Mouse (Mus musculus): Measurements from ENCODE around the gene Enpp7. TPM values are rescaled to one million over a fixed set of nuclear protein-coding genes. Genes with fewer than 3 reads are reported as not detected.
A peak's percentile ranks its signal among the peaks of the same experiment; 100 is the strongest.

Gene Enpp7
- polyA plus RNA-seq, 1 experiment from 2014 or later: not detected

- Histone ChIP-seq H3K36me3 (ENCODE audit: inconsistent target) (no peaks in the 10 kb centered on the region), H3K79me2 (ENCODE audit: inconsistent target) (no peaks in the 10 kb centered on the region), H3K27ac (no peak overlapping the region), H3K4me3 (ENCODE audit: inconsistent target) (no peak overlapping the region)
- 72% methylated on average over 21 of the region's 21 CpGs for whole genome bisulfite sequencing (ENCODE audit: missing documents)
These were observed 19.8 kb downstream of the Enpp7 start for GRCm38 (mm10) chr11:119007461-119008456.

DNA sequence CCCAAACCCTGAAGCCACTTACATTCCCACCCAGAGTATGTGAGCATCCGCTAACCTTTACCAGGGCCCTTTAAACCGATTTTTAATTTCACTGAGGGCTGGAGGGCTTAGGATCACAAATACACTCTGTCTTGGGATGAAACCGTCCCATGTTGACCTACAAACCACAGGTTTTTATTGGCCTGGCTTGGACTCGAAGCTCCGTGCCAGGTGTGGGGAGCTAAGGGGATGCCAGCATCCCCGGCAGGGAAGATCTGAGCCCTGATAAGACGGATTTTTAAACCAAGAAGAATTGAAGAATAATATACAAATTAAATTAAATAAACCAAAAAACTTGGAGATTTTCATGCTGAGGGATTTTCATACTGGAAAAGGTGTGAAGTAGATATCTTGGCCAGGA is 26.5 kb downstream of the Enpp7 start:
- no peak overlapping the region for H3K4me3 ChIP-seq (ENCODE audit: inconsistent target)
- 89% methylated on average over 7 of the region's 7 CpGs for WGBS (ENCODE audit: missing documents)
- no peak overlapping the region for H3K27ac ChIP-seq
- H3K79me2 ChIP-seq (ENCODE audit: inconsistent target): no peaks in the 10 kb centered on the region
- H3K36me3 ChIP-seq (ENCODE audit: inconsistent target): no peaks in the 10 kb centered on the region

DNA sequence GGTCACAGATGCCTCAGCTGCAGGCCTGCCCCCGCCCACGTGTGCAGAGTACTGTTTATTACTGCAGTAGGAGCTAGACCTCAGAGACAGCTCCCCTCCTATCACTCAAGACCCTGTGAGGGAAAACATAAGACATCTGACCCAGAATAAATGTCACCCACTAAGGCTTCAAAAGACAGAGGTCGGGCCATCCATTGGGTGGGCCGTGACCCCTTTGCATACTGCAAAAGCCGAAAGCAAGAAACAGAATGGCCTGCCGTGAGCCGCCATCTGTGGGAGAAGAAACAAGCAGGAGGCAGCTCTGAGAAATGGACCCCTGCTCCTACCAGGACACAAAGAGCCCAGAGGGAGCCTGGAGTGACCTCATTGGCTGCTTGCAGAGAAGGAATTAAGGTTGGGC is 29.5 kb downstream of the Enpp7 start:
- no peak overlapping the region for H3K27ac ChIP-seq
- no peaks in the 10 kb centered on the region for H3K79me2 ChIP-seq (ENCODE audit: inconsistent target)
- H3K36me3 ChIP-seq (ENCODE audit: inconsistent target): no peaks in the 10 kb centered on the region
- no peak overlapping the region for H3K4me3 ChIP-seq (ENCODE audit: inconsistent target)
- 97% methylated on average over 7 of the region's 7 CpGs for WGBS (ENCODE audit: missing documents)

GRCm38 (mm10) chr11:119021180-119021579 is 33.2 kb downstream of the Enpp7 start:
- H3K36me3 ChIP-seq (ENCODE audit: inconsistent target): no peaks in the 10 kb centered on the region
- H3K79me2 ChIP-seq (ENCODE audit: inconsistent target): no peaks in the 10 kb centered on the region
- 93% methylated on average over 7 of the region's 7 CpGs for WGBS (ENCODE audit: missing documents)
- H3K4me3 ChIP-seq (ENCODE audit: inconsistent target): no peak overlapping the region
- no peak overlapping the region for H3K27ac ChIP-seq

DNA sequence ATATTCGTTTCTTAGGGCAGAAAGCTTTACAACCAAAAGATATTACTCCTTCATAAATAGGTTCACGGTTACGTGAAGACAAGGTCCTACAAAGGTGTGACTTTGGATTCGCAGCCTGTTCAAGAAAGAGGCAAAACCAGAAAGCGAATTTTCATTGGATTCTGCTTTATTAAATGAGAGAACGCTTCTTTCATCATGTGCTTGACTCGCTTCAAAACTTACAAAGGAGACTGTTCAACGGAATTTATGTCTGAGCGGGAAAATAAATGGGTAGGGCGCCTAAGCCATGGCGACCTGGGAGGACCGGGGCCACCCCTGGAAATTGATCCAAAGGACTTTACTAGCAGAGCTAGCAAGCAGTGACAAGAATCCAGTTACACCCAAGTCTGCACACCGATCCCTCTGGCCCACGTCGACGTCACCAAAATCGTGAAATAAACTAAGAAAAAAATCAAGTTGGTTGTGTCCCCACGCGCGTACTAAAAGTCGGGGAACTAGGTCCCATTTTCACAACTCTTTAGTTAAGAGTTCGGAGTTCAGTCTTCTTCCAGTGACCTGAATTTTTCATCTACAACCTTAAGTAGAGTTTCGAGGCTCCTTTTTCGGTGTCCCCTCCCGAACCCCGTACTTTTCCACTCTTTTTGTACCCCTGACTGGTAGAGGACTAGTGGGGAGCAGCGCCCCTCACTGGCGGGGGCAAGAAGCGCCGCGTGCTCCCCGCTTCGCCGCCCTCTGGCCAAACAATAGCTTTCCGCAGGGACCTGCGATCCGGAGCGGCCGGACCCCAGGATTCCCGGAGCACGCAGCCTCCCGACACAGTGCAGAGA is 34.3 kb downstream of the Enpp7 start:
- 9% methylated on average over 37 of the region's 42 CpGs for WGBS (ENCODE audit: missing documents)
- H3K27ac ChIP-seq: no peak overlapping the region
- no peaks in the 10 kb centered on the region for H3K36me3 ChIP-seq (ENCODE audit: inconsistent target)
- H3K4me3 ChIP-seq (ENCODE audit: inconsistent target): no peak overlapping the region
- H3K79me2 ChIP-seq (ENCODE audit: inconsistent target): no peaks in the 10 kb centered on the region

DNA sequence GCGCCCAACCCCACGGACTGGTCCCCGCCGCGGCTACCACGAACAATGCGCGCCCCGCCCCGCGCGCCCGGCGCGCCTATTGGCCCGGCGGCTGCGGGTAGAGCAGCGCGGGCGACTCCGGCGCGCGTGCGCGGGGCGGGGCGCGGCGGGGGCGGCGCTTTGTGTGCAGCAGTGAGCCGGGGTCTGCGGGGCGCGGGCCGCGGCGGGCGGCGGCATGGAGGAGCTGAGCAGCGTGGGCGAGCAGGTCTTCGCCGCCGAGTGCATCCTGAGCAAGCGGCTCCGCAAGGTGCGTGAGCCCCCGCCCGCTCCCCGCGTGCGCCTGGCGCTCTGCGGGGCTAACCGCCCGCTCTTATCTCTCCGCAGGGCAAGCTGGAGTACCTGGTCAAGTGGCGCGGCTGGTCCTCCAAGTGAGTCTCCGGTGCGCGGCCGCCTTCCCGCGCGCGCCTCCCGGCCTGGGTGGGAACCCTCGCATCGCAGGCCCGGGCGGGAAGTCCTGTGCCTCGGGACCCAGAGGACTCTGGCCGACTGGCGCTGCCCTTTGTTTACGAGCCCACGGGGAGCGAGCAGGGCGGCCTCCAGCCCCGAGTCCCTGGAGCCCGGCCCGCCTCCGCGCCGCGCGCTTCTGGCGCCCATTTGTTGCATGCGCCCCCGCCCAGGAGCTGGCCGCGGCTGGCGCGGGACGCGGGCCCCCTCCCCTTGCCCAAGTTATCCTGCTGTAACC is 35.1 kb downstream of the Enpp7 start, which contains the start of gene Cbx2:
TSS of gene Cbx2 (plus strand) at position 68 of the 721 bp plus-strand sequence.
- no peaks in the 10 kb centered on the region for H3K79me2 ChIP-seq (ENCODE audit: inconsistent target)
- peak within 1 kb of the TSS; percentile 15; the same call in 1 of the 2 replicates for H3K4me3 ChIP-seq (ENCODE audit: inconsistent target)
- H3K27ac ChIP-seq: no peak within 1 kb of the TSS
- no peaks in the 10 kb centered on the region for H3K36me3 ChIP-seq (ENCODE audit: inconsistent target)
- under 1% methylated on average over 96 of the region's 99 CpGs for WGBS (ENCODE audit: missing documents)

DNA sequence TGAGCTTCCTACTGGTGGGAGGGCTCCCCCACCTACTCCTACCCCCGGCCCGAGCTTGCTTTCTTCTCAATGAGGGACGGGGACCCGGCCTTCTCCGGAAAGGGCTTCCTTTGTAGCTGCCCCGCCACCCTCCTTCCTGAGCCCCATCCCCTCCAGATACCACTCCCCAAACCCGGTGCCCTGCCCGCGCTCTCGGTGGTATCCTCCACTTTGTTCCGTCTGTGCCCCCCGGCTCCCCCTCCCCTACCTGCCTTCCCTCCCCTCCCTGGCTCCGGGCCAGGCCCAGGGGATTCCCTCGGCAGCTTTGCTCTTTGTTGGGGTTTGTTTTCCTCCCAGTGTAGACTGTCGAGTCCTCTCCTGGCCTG is 35.6 kb downstream of the Enpp7 start:
- Histone ChIP-seq H3K27ac (no peak overlapping the region), H3K4me3 (ENCODE audit: inconsistent target) (peak overlapping the region; percentile 15; the same call in 1 of the 2 replicates), H3K36me3 (ENCODE audit: inconsistent target) (no peaks in the 10 kb centered on the region), H3K79me2 (ENCODE audit: inconsistent target) (no peaks in the 10 kb centered on the region)
- 5% methylated on average over 9 of the region's 15 CpGs for WGBS (ENCODE audit: missing documents)

- Histone ChIP-seq H3K36me3 (ENCODE audit: inconsistent target) (no peaks in the 10 kb centered on the region), H3K4me3 (ENCODE audit: inconsistent target) (no peak overlapping the region; the same call in 1 of the 2 replicates), H3K79me2 (ENCODE audit: inconsistent target) (no peaks in the 10 kb centered on the region), H3K27ac (no peak overlapping the region)
- 4% methylated on average over 7 of the region's 7 CpGs for WGBS (ENCODE audit: missing documents)
These were observed 36.3 kb downstream of the Enpp7 start for GRCm38 (mm10) chr11:119024260-119024659.

DNA sequence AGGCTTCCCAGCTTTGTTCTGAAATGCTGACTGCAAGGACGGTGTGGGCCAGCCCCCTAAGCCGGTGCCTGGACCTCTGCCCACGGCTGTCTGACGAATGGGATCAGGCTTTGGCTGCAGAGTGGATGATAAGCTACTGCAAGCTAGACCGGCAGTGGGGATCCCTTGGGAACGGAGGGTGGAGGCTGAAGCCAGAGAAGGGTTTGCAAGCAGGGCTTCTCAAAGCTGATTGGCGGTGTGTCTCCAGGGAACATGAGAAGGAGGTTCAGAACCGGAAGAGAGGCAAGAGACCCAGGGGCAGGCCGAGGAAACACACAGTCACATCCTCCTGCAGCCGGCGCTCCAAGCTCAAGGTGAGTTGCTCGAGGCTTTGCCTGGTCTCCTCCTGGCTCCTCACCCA is 38.2 kb downstream of the Enpp7 start:
- Histone ChIP-seq H3K27ac (no peak overlapping the region), H3K36me3 (ENCODE audit: inconsistent target) (no peaks in the 10 kb centered on the region), H3K79me2 (ENCODE audit: inconsistent target) (no peaks in the 10 kb centered on the region), H3K4me3 (ENCODE audit: inconsistent target) (no peak overlapping the region)
- 95% methylated on average over 12 of the region's 12 CpGs for WGBS (ENCODE audit: missing documents)

- Histone ChIP-seq H3K79me2 (ENCODE audit: inconsistent target) (no peaks in the 10 kb centered on the region), H3K36me3 (ENCODE audit: inconsistent target) (peaks cover 6% of the 10 kb centered on the region; the same call in 1 of the 2 replicates), H3K27ac (no peak overlapping the region), H3K4me3 (ENCODE audit: inconsistent target) (no peak overlapping the region)
- 3% methylated on average over 26 of the region's 26 CpGs for WGBS (ENCODE audit: missing documents)
These were observed 46.0 kb downstream of the Enpp7 start for GRCm38 (mm10) chr11:119033874-119034558.

GRCm38 (mm10) chr11:119034635-119035034 is 46.6 kb downstream of the Enpp7 start:
- no peak overlapping the region for H3K27ac ChIP-seq
- 22% methylated on average over 18 of the region's 19 CpGs for WGBS (ENCODE audit: missing documents)
- H3K79me2 ChIP-seq (ENCODE audit: inconsistent target): no peaks in the 10 kb centered on the region
- peaks cover 6% of the 10 kb centered on the region; the same call in 1 of the 2 replicates for H3K36me3 ChIP-seq (ENCODE audit: inconsistent target)
- no peak overlapping the region for H3K4me3 ChIP-seq (ENCODE audit: inconsistent target)

DNA sequence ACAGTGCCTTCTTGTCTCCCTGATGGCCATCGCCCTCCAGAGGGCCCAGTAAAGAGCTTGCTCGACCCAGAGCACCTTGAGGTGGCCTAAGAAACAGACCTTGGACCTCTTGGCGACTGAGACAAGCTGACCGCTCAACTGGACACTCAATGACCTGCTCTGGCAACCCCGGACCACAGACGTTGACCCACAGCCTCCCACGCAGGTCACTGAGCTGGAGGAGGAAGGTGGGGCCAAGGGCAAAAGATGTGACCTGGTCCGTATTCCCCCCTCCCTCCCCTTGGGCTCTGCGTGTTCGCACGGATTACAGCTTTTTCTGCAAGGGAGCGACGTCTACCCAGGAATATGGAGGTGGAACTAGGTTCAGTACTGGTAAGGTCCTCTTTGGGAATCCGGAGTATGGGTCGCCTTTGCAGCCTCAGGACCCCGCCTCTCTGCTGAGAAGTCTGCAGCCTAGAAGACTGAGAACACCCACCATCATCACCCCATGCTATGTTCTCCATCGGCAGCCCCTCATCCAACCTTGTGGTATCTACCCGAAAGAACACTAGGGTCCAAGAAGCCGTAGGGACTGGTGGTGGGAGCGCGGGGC is 47.2 kb downstream of the Enpp7 start:
- H3K79me2 ChIP-seq (ENCODE audit: inconsistent target): no peaks in the 10 kb centered on the region
- 15% methylated on average over 21 of the region's 21 CpGs for WGBS (ENCODE audit: missing documents)
- no peak overlapping the region for H3K27ac ChIP-seq
- no peak overlapping the region for H3K4me3 ChIP-seq (ENCODE audit: inconsistent target)
- H3K36me3 ChIP-seq (ENCODE audit: inconsistent target): peaks cover 6% of the 10 kb centered on the region; the same call in 1 of the 2 replicates

DNA sequence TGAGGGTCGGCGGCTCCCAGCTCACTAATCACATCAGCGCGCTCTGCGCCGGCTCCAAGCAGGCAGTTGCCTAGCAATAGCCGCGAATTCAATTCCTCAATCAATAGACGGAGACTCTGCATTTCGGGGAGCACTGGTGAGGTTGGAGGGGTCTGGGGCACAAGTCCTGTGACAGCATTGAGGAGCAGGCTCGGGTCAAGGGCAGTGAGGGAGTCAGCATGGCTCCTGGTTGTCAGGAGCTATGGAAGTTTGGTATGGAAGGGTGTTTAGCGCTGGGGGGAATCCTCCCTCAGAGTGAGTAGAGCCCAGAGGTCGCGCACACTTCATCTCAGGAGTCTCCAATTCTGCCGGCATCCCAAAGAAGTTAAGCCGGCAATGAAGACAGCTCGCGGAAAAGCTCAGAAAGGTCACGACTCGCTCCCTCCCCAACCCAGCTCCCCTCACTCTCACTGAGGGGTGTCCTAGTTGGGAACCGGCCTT is 47.7 kb downstream of the Enpp7 start:
- Histone ChIP-seq H3K36me3 (ENCODE audit: inconsistent target) (peaks cover 6% of the 10 kb centered on the region; the same call in 1 of the 2 replicates), H3K79me2 (ENCODE audit: inconsistent target) (no peaks in the 10 kb centered on the region), H3K27ac (no peak overlapping the region), H3K4me3 (ENCODE audit: inconsistent target) (no peak overlapping the region)
- WGBS (ENCODE audit: missing documents): 16% methylated on average over 21 of the region's 21 CpGs
